Mouse (Mus musculus) cortical plate, adult 2 months (tissue): Measurements from ENCODE around the gene Slc9a6. TPM values are rescaled to one million over a fixed set of nuclear protein-coding genes. Genes with fewer than 3 reads are reported as not detected.

Source experiments
- H3K27ac ChIP-seq: fragments of 200-500 bp; 2 replicates; pipeline ENCODE4 v1.5.1; 2012; ENCODE audit warnings: low read length, control low read depth, inconsistent platforms; ENCODE audit not compliant: insufficient read depth
- H3K4me1 ChIP-seq: fragments of 200-500 bp; 2 replicates; pipeline ENCODE4 v1.6.1; 2011; ENCODE audit warnings: low read length; ENCODE audit not compliant: control insufficient read depth, insufficient read depth
- H3K4me3 ChIP-seq: fragments of 200-500 bp; 2 replicates; pipeline ENCODE4 v1.5.1; 2011; ENCODE audit warnings: mild to moderate bottlenecking, low read length, control low read depth; ENCODE audit not compliant: insufficient read depth
- CTCF ChIP-seq: fragments of 200-500 bp; IDR thresholded peaks from 2 replicates; pipeline ENCODE4 v1.5.1; 2011; ENCODE audit warnings: mild to moderate bottlenecking, control low read depth, low read length; ENCODE audit not compliant: insufficient read depth; ENCODE audit errors: extremely low read depth
- POLR2A ChIP-seq: fragments of 200-500 bp; IDR thresholded peaks from 2 replicates; pipeline ENCODE4 v1.6.1; 2011; ENCODE audit warnings: mild to moderate bottlenecking, low read length, control low read depth; ENCODE audit not compliant: insufficient read depth; ENCODE audit errors: extremely low read depth
- polyA plus RNA-seq: library from polyadenylated mRNA; depleted of rRNA; stranded (reverse); fragments of >200 nt; gene quantifications from 2 replicates; pipeline ENCODE4 v1.2.3, GENCODE M21; 2012

Slc9a6 gene
- polyA plus RNA-seq, 1 experiment = 78.0 TPM

DNA sequence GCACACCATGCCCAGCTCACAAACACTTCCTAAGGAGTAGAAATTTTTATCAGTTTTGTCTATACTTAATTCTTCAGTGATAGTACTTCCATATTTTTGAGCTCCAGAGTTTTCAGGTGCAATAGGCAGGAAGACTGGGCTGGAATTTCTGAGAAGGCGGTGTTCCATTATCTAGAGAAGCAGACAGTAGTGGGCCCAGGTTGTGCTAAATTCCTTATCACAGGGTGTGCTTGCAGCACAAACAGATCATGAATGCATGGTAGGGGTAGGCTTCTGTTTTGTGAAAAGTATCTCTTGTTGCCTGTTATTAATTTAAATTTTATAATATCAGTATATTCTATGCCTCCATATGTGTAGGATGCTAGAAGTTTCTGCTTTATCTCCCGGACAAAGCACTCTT, 5.7 kb downstream of the Slc9a6 start:
- no peaks in the 10 kb centered on the region for H3K4me1 ChIP-seq

DNA sequence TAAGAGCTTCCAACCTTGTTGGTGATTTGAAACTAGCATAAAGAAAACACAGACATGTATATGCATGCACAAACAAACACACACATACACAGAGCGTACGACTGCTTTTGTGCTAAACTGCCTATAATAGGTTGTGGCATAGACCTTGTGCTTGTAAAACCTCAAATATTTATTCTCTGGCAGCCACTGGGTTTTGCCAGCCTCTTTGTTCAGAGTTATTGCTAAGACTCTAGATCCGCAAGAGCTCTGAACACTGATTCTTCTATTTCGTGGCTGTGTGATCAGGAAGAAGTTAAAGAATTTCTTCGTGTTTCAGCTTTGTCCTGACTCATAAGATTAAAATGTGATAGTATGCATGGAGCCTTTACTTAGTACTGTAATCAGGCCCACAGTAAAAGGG, 26.6 kb downstream of the Slc9a6 start:
- Histone ChIP-seq H3K4me3 (no peak overlapping the region), H3K4me1 (no peaks in the 10 kb centered on the region), H3K27ac (no peak overlapping the region)
- no peak for TF ChIP-seq POLR2A
- TF ChIP-seq CTCF = no peak

More for the DNA sequence above, 5.7 kb downstream of the Slc9a6 start:
- TF ChIP-seq POLR2A = no peak
- no peak for TF ChIP-seq CTCF
- H3K4me3 ChIP-seq = no peak overlapping the region
- no peak overlapping the region for H3K27ac ChIP-seq

DNA sequence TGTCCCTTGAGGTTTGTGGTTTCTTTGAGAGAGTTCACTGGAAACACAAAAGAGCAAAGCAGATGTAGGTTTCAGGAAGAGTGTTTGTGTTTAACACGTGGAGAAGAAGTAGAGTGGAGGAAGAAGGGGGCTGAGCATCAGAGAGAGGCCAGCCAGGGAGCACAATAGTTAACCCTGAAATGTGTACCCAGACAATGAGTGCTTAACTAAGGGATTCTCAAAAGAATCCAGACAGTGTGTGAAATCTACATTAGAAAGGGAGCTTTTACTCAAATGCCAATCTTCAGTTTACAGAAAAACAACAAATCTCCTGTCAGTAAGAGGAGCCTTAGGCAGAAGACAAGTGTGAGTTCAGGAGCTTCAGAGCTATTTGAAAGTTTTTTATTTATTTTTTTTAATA, 30.5 kb downstream of the Slc9a6 start:
- no peak for TF ChIP-seq POLR2A
- H3K4me3 ChIP-seq = no peak overlapping the region

DNA sequence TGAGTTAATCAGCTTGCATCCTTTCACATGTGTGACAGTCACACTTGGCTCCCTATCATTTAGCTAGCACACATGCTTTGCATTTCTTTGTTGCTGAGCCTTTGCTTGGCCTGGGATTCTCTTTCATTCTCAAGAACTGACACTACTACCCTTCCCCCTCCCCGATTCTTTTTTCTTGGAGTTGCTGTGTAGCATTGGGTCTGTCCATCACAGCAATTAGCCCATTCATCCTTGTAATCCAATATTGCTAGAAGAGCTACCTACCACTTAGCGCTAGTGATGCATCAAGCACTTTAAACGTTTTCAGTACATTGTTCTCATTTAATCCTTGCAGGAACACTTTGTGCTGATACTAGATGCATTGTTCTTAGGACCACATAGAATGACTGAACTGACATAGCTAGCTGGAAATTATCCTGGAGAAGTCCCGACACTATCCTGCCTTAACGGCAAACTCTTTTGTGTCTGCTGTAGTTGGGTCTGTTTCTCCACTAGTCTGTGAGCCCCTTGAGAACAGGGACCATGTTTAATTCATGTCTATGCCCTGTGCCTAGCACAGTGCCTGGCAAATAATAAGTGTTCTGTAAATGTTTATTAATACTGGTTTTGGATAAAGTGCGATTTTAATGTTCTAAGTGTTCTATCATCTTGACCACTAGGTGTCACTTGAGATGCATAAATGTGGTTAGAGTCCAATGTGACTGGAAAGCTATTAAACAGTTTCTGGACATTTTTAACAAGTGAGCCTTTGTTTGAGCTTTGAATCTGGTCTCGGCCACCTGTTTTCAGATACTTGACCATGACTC, 40.2 kb downstream of the Slc9a6 start:
- TF ChIP-seq POLR2A (no peak), CTCF (no peak)
- Histone ChIP-seq H3K27ac (no peak overlapping the region), H3K4me3 (no peak overlapping the region), H3K4me1 (no peaks in the 10 kb centered on the region; the same call in 1 of the 2 replicates)

More for the DNA sequence above, 30.5 kb downstream of the Slc9a6 start:
- Histone ChIP-seq H3K27ac (no peak overlapping the region), H3K4me1 (no peaks in the 10 kb centered on the region)

DNA sequence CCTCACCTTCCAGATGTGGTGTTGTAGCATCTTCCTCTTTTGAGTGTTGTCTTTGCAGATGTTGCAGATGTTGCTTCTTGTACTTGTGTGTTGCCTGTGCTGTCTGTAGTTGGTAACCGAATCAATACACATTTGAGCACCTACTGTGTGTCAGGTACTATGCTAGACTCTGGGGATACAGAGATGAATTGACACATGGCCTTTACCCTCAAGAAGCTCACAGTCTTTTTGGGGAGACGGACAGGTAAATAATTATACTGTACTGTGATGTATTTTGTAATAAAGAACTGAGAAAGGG, 40.7 kb downstream of the Slc9a6 start:
- TF ChIP-seq CTCF (no peak), POLR2A (no peak)
- Histone ChIP-seq H3K4me3 (no peak overlapping the region), H3K27ac (no peak overlapping the region), H3K4me1 (no peaks in the 10 kb centered on the region; the same call in 1 of the 2 replicates)

DNA sequence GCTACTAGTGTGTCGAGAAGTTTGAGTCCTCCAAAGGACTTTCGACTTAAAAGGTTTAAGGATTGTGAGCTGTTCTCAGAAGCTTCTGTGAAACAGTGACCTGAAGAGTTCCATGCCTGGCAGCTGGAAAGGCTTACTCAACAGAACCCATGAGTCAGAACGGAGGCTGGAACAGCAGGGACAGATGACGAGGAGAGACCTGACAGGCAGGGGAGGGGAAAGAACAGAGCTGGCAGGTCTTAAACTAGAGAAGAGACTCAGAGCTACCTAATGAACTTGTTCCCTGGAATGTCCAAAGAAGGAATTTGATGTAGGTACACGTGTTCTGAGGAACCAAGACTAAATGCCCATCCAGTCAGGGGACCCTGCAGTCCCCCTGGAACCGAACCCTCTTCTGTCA, 41.3 kb downstream of the Slc9a6 start:
- Histone ChIP-seq H3K27ac (no peak overlapping the region), H3K4me3 (no peak overlapping the region), H3K4me1 (no peaks in the 10 kb centered on the region; the same call in 1 of the 2 replicates)
- no peak for TF ChIP-seq CTCF
- TF ChIP-seq POLR2A = no peak

DNA sequence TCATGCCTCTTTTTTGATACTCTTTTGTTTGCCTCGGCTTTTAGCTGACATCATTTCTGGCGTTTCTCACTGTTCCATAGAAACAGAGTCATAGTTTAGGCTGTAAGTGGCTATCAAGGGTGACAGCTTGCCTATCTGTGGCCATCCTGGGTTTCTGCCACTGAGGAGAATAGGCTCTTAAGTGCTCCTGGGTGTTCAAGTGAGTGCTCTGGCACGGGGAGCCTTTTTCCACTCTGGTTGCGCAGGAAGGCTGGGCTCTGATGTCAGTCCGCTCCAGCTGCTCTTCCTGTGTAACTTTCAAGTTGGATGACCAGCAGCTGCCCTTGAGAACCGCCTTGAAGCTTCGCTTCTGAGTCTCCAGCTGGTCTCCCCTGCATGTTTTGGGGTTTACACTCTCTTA, 42.2 kb downstream of the Slc9a6 start:
- Histone ChIP-seq H3K4me3 (no peak overlapping the region), H3K4me1 (no peaks in the 10 kb centered on the region; the same call in 1 of the 2 replicates), H3K27ac (no peak overlapping the region; the same call in 1 of the 2 replicates)
- TF ChIP-seq CTCF (no peak), POLR2A (no peak)

DNA sequence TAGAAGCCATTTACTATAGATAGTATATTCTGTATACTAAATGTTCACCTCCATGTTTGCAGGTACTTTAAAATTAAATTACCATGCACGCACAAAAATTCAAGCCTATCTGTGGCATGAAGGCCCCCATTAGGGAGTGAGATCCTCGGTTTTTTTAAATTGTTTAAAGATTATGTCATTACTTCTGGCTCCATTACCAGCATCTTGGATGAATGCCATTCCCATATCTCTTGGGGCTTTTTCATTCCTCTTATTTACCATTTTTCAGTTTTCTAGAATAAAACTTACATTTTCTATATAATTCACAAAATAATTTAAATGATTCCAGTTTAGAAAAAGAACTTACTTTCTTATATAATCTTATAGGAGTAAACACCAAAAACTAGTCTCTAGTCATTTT, 46.1 kb downstream of the Slc9a6 start:
- Histone ChIP-seq H3K4me1 (no peaks in the 10 kb centered on the region), H3K27ac (no peak overlapping the region), H3K4me3 (no peak overlapping the region)
- no peak for TF ChIP-seq POLR2A
- no peak for TF ChIP-seq CTCF

DNA sequence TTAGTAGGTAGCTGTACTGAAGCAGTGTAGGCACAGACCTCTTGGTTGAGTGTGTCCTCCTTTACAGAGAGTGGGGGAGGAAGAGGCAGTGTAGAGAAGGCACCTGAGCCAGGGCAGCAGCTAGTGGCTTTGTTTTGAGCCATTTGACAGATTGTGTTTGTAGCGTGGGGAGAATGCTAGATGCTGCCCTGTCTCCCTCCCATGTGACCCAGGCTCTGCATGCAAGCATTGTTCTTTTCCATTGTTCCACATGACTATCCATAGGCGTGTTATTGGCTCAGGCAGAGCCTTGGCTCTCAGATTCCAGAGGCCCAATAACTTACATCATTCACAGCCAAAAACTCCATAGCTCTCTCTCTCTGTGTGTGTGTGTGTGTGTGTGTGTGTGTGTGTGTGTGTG, 49.7 kb downstream of the Slc9a6 start:
- no peak for TF ChIP-seq POLR2A
- TF ChIP-seq CTCF = no peak
- Histone ChIP-seq H3K27ac (no peak overlapping the region), H3K4me1 (no peaks in the 10 kb centered on the region), H3K4me3 (no peak overlapping the region)

DNA sequence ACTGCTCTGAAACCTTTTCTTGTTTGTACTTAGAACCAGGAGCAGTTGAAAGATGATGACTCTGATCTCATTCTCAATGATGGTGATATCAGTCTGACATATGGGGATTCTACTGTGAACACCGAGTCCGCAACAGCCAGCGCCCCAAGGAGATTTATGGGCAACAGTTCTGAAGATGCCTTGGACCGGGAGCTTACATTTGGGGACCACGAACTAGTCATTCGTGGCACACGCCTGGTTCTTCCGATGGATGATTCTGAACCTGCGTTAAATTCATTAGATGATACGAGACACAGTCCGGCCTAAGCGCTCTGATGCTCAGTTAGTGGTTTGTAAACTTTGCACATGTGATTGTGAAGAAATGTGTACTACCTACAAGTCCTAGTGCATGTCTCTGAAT, 51.6 kb downstream of the Slc9a6 start:
- Histone ChIP-seq H3K4me3 (no peak overlapping the region), H3K4me1 (no peaks in the 10 kb centered on the region; the same call in 1 of the 2 replicates), H3K27ac (no peak overlapping the region)
- no peak for TF ChIP-seq POLR2A
- no peak for TF ChIP-seq CTCF
